Mouse (Mus musculus): ENCODE data around the gene Treh. TPM values are rescaled to one million over a fixed set of nuclear protein-coding genes. Genes with fewer than 3 reads are reported as not detected.

The Treh gene
- total RNA-seq, 2 experiments from 2014 or later: not detected

DNA sequence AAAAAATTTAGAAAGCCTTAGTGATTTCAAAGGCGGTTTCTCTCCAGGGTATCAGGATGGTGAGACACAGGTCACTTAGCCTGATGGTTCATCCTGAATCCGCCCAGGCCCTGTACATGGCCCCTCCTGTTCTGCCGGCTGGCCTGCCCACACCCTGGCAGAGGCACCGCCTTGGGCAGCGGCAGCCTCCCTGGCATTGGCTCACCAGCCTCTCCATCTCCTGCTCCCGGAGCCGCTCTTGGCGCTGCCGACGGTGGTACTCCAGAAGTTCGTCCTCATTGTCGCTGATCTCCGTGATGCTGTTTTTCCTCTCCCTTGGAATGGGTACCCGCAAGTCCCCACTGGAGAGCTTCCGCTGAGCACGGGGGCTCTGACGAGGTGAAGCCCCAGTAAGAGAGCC, 42.1 kb downstream of the Treh start:
- no peak for DNase-seq (ENCODE audit: low spot score in 2 of 2)

GRCm38 (mm10) chr9:44715705-44716362, 42.8 kb downstream of the Treh start:
- DNase-seq (ENCODE audit: low spot score in 2 of 2): no peak

DNA sequence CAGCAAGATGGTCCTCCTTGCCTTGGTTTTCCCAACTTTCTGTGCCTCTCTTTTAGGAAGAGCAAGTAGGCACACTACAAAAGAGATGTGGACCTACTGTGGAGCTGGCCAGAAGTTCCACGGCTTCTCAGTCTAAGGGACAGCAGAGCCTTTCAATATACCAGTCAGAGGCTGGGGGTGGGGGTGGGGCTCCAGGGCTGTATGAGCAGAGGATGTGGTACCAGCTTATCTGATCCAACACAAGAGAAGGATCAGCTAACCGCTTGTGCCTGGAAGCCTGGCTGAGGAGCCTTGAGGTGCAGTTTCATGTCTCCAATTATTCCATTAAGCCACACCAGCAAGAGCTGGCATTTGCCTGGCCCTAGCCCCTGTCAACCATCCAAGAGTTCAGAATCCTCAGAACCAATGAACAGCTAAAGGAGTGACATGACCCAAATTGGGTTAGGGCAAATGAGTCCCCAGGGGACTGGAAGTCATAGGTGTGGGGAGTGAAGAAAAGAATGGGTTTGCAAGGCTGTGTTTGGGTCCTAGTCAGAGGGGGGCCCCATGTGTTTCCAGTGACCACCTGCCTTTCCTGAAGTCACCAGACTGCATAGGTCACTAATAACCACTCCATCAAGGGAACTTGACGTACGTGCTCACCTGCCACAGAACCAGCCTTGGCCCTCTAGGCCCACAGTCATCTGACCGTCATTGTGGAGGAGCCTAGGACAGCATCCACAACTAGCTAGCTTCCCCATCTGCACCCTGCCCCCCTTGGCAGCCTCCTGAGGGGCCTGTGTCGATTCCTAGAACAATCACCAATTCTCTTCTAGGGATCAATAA, 44.2 kb downstream of the Treh start:
- DNase-seq (ENCODE audit: low spot score in 2 of 2): no peak

GRCm38 (mm10) chr9:44717822-44718242, 44.8 kb downstream of the Treh start:
- DNase-seq (ENCODE audit: low spot score in 2 of 2): peak in 1 of 2 experiments; percentile 57

DNA sequence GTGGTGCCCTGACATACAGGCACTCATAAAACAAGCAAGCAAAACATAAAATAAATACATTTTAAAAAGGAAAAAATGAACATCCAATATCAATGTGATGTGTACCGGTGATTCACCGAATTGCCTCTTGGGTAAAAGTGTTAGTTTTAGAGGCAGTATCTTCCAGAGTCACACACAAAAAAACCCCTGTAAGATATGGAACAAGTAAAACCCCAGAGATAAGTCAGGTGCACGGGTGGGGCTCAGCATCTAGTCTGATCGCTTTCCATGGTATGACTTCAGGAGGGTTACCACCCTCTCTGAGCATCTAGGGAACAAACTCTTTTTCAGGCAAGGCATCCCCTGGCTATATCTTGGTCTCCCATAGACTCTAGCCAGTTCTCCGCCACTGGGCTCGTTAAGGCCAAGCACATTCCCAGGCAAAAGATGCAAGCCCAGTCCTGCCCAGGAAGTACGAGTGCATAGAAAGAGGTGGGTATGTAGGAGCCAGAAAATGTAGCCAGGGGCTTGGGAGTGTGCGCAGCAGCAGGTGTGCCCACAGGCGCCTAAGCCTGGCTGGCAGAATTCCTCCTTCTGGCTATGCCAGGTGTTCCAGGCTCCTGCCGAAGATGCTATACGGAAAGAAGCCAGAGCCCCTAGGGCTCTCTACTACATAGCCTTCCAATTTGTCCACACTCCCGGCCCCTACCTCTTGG, 46.1 kb downstream of the Treh start:
- no peak for DNase-seq (ENCODE audit: low spot score in 2 of 2)

DNA sequence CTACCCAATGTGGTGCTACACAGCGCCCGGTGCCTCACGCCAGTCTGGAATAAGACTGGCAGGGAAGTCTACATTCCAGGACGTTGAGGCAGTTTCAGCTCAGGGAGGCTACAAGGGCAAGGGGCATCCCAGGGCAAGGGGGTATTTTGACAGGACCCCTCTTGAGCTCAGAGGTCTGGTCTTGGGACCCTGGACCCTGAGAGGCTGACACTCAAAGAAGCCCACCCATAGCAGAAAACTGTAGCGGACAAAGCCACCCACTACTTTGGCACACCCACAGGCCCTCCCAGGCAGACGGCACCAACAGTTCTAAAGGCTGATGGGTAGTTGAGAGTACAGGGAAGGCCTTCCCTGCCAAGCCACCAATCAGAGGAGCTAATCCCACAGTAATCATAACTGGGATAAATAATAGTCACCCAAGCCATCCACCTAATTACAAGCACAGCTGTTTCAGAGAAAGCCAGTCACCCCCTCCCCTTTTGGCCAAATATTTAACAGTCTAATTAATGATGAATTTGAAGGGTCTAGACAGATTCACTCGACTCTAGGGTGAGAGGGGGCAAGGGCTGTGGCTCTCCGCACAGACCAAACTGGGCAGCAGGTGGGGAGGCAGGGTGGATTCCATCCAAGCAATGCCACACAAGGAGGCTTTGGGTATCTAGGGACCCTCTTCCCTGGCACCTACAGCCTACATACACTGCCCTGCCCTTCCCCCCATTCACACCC, 46.8 kb downstream of the Treh start:
- DNase-seq (ENCODE audit: low spot score in 2 of 2): no peak

DNA sequence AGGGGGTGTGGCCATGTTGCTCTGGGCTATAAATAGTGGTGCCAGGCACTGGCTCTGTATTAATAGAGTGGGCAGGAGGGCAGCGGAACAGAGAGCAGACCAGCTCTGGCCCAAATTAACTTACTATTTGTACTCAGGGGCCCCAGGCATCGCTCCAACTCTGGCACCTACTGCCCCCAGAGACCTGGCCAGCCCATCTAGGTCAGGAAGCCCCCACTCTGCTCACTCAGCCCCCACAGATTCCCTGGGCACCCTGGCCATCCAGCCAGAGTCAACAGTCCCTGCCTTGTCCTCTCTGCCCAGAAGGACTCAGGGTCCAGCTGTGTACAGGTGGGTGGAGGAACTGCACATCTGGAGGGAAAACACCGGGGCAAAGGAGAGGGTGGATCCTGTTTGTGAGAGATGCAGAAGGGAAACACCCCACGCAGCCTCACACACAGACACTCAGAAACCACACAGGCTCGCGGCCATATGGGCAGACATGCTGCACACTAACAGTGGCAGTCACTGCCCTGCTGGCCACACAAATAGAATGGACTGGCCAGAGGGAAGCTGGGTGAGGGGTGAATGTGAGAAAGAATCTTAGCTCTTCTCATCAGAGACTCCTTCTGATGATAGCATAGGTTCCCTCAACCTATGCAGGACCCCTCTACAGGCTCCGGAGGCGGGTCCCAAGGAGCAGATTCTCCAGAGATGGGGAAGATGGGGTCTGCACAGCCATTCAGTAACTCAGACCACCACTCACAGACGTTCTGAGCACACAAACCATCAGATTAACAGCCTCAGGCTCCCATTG, 47.5 kb downstream of the Treh start:
- DNase-seq (ENCODE audit: low spot score in 2 of 2): no peak

GRCm38 (mm10) chr9:44721154-44721876, 48.3 kb downstream of the Treh start:
- DNase-seq (ENCODE audit: low spot score in 2 of 2): peak; percentile 84 to 90

DNA sequence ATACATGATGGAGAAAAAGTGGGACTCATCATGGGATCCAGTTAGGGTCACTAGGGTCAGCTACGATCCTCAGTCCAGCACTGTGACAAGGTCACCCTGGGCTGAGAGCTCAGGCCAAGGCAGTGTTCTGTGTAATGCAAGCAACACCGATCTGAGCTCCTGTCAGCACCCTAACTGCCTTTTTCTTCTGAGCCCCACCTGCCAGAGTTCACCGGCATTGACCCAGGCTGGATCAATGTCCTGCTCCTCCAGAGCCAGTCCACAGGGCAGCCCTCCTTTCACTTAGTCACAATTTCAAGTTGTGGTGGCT, 48.8 kb downstream of the Treh start:
- DNase-seq (ENCODE audit: low spot score in 2 of 2): no peak

- DNase-seq (ENCODE audit: low spot score in 2 of 2): no peak
These were observed 49.5 kb downstream of the Treh start for GRCm38 (mm10) chr9:44722575-44722974.

GRCm38 (mm10) chr9:44723008-44723407, 50.0 kb downstream of the Treh start:
- no peak for DNase-seq (ENCODE audit: low spot score in 2 of 2)

DNA sequence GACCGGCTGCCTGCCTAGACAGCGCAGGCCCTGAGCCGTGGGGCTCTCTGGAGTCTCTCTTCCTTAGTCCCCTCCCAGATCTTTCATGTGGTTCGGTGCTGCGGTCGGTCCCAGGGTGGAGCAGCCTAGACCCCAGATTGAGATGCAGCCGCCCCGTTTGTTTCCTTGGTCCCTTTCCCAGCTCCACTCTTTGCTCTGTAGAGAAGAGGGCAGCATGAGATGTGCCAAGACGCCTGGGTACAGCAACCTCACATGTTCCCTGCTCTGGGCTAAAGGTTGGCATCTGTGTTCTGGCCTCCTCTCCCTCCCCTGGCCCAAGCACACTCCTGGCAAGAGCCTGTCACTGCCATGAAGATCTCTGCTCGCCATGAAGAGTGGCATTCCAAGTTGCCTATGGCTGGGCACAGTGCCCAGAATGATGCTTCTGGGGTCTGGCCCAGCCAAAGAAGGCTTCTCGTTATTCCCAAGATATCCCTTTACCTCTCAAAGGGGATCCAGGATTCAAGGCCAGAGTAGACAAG, 50.5 kb downstream of the Treh start:
- peak in 1 of 2 experiments; percentile 19 for DNase-seq (ENCODE audit: low spot score in 2 of 2)

GRCm38 (mm10) chr9:44724223-44724622, 51.2 kb downstream of the Treh start:
- peak in 1 of 2 experiments; percentile 59 for DNase-seq (ENCODE audit: low spot score in 2 of 2)

GRCm38 (mm10) chr9:44724665-44725064, 51.6 kb downstream of the Treh start:
- DNase-seq (ENCODE audit: low spot score in 2 of 2): peak in 1 of 2 experiments; percentile 13

GRCm38 (mm10) chr9:44726431-44727146, 53.6 kb downstream of the Treh start:
- no peak for DNase-seq (ENCODE audit: low spot score in 2 of 2)

GRCm38 (mm10) chr9:44727441-44727840, 54.4 kb downstream of the Treh start:
- no peak for DNase-seq (ENCODE audit: low spot score in 2 of 2)

GRCm38 (mm10) chr9:44732130-44732549, 59.1 kb downstream of the Treh start:
- DNase-seq (ENCODE audit: low spot score in 2 of 2): no peak

DNA sequence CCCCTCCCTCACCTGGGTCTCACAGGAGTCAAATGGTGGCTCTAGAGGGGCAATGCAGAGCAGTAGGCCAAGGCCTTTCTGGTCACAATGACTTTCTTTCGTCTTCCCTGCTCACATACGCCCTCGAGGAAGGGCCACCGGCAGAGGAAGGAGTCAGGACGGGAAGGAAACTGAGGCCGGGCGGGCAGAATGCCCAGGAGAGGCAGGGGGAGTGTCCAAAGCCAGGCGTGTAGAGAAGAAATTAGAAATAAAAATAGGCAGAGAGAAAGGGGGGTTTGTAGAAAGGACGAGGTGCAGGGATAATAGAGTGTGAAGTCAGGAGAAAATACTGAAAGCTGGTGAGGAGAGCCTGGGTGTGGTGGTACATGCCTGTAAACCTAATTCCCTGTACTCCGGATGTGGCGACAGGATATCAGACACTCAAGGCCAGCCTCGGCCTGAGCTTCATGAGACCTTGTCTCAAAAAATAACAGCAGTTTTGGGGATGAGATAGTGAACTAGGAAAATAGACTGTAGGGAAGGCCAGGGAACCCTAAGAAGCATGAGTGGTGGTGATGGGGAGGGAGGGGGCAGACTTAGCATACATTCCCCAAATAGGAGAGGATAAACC, 60.0 kb downstream of the Treh start:
- DNase-seq (ENCODE audit: low spot score in 2 of 2): no peak

All from layer of hippocampus, postnatal 10 days (tissue).